Mouse (Mus musculus): Measurements from ENCODE around the gene Mdfi.

DNA sequence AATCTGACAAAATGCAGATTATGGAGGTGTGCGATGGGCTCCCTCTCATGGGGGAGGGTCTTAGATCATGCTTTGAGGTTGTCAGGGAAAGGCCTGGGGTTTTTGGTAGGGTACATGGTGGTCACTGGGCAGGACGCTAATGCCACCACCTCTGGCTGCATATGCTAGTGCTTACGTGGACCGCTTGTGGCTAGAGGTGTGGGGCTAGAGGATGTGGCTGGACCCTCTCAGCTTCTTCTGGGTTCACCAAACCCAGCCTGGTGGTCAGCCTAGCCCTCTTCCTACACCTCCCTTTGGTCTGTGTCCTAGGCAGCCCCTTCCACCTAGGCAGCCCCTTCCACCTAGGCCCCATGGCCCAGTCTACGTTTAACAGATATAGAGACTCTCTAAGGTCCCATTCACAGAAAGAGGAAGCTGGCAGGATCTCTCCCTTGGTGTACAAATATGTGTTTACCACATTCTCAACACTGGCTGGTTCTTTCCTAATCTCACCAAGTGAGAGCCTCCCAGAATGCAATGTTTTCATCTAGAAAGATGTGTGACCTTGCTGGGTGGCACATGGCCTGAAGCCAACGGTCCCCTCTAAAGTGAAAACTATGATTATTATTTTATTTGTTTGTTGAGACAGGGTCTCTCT, 68.0 kb downstream of the Mdfi start:
- TF ChIP-seq CTCF (IDR thresholded peaks at IDR 0.05; ENCODE audit: low read depth) (no peak), EP300 (IDR thresholded peaks at IDR 0.05; ENCODE audit: low read depth) (no peak)
